Mouse (Mus musculus) layer of hippocampus, adult 9-11 months (tissue): ENCODE data around the gene Msmp.
"Not testable (repeated sequence)": the region's sequence is repeated elsewhere in the genome, so short reads cannot be mapped to it uniquely, and the experiment has no call there.

ENCODE experiments used
- DNase-seq: peaks from one replicate; pipeline ENCODE4 v3.0.0; 2022

The Msmp gene

GRCm38 (mm10) chr4:43584444-43585416 is at the start of gene Msmp:
Gene Msmp (minus strand): TSS chr4:43584494.
- no peak for DNase-seq

GRCm38 (mm10) chr4:43633736-43634135 is 49.4 kb upstream of the Msmp start:
- no peak for DNase-seq

- DNase-seq, result no peak
These were observed 49.0 kb upstream of the Msmp start for GRCm38 (mm10) chr4:43633296-43633695.

GRCm38 (mm10) chr4:43631956-43632920 is 47.9 kb upstream of the Msmp start:
- no peak for DNase-seq

GRCm38 (mm10) chr4:43631046-43631955 is 47.0 kb upstream of the Msmp start, which contains the start of gene Npr2:
Gene Npr2 (plus strand): TSS chr4:43631935.
- no peak for DNase-seq

- no peak for DNase-seq
These were observed 46.4 kb upstream of the Msmp start for GRCm38 (mm10) chr4:43630671-43631045.

GRCm38 (mm10) chr4:43630030-43630581 is 45.8 kb upstream of the Msmp start:
- peak; percentile 85 for DNase-seq

- DNase-seq, result no peak
These were observed 45.0 kb upstream of the Msmp start for GRCm38 (mm10) chr4:43629106-43629817.

- DNase-seq, result no peak
These were observed 36.0 kb upstream of the Msmp start for GRCm38 (mm10) chr4:43620146-43620778.

- no peak for DNase-seq
These were observed 28.9 kb upstream of the Msmp start for GRCm38 (mm10) chr4:43613060-43613730.

GRCm38 (mm10) chr4:43612534-43612933 is 28.2 kb upstream of the Msmp start:
- no peak for DNase-seq

- DNase-seq, result no peak
These were observed 20.7 kb upstream of the Msmp start for GRCm38 (mm10) chr4:43604751-43605685.

GRCm38 (mm10) chr4:43604099-43604498 is 19.8 kb upstream of the Msmp start:
- DNase-seq, result no peak

GRCm38 (mm10) chr4:43600195-43600934 is 16.1 kb upstream of the Msmp start:
- no peak for DNase-seq

- DNase-seq, result no peak
These were observed 14.5 kb upstream of the Msmp start for GRCm38 (mm10) chr4:43598650-43599380.

GRCm38 (mm10) chr4:43598200-43598599 is 13.9 kb upstream of the Msmp start:
- DNase-seq, result no peak

- DNase-seq, result not testable (repeated sequence)
These were observed 12.3 kb upstream of the Msmp start for GRCm38 (mm10) chr4:43596597-43596996.
